ENCODE assay signal across 11 mouse cellular contexts in the genomic region with DNA sequence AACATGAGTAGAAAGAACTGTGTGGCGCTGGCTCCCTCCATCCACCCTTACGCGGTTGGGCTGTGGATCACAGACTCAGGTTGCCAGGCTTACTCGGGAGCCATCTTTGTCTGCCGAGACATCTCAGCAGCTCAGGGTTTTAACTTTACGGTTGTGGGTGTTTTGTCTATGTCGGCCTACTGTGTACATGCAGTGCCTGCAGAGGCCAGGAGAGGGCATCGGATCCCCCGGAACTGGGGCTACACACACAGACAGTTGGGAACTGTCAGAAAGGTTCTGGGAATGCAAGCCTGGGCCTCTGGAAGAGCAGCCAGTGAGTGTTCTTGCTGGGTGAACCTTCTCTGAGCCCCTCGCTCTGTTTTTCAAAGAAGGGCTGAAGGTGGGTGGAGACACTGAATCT. TPM values are rescaled to one million over a fixed set of nuclear protein-coding genes. Genes with fewer than 3 reads are reported as not detected.
DNase-seq lines count a peak whose midpoint lies in the region; ATAC-seq and TF ChIP-seq lines count a peak whose summit lies in the region.
"Had no signal": no experiment of that assay in that cellular context is flagged by ENCODE, and none has a peak within 500 bp of the region (broad histone marks: within the 10 kb centered on the region; RNA-seq: fewer than 3 reads in every experiment).

No protein-coding gene starts in this region.

- intact Hi-C loops in gastrocnemius, adult 2 months (cut with DNase I), result no loop called here

- no peak overlapping the region for H3K4me3 ChIP-seq in gastrocnemius, adult 2 months
- H3K4me3 ChIP-seq: forebrain, embryonic 10.5 days; liver, embryonic 15.5 days had no signal

- DNase-seq in gastrocnemius, adult 2 months, result no peak
- no peak for DNase-seq in gastrocnemius, adult 18-20 months (ENCODE audit: low spot score)
- peak; percentile 19 to 37 for DNase-seq in spleen, postnatal 14 days (ENCODE audit: low spot score in 2 of 2)
- DNase-seq in spleen, postnatal 36 days (ENCODE audit: low spot score in 2 of 2), result no peak
- peak; percentile 53 to 56 for DNase-seq in thymus, postnatal 36 days
- no peak for DNase-seq in heart, adult 8-10 months (ENCODE audit: low spot score)
- DNase-seq in frontal cortex, postnatal 14 days (ENCODE audit: low spot score in 2 of 2), result no peak
- DNase-seq: kidney, adult 9 months had no signal

- peak; percentile 51 for TF ChIP-seq CTCF in gastrocnemius, adult 2 months (IDR thresholded peaks at IDR 0.05)

- no peak overlapping the region for H3K27ac ChIP-seq in gastrocnemius, adult 2 months
- H3K27ac ChIP-seq: forebrain, embryonic 10.5 days; liver, embryonic 15.5 days had no signal

- peak; percentile 80 for ATAC-seq in erythroid progenitor cell, adult 5-6 weeks (replicated peaks; ENCODE audit: low FRiP score, poor library complexity, severe bottlenecking)

RNA-seq across cellular contexts. Expression of a gene that starts 9.9 kb away (rescaled TPM):
- 10 to 100 TPM; 49.0 to 59.5 TPM for total RNA-seq in gastrocnemius, adult 2 months (2021)
- 10 to 100 TPM; 48.1 to 49.6 TPM for total RNA-seq in gastrocnemius, adult 18-20 months (2021)
- 58.0 and 61.2 TPM in 2 replicates for total RNA-seq in erythroid progenitor cell, adult 5-6 weeks (2015; ENCODE audit: low replicate concordance)
- 73.0 and 87.4 TPM in 2 replicates for total RNA-seq in erythroid progenitor cell, adult 5-6 weeks (2017; ENCODE audit: low replicate concordance)
- total RNA-seq in heart, adult 8-10 months (2022), result 100 to 1,000 TPM in 2 of 4 experiments, 10 to 100 TPM in 2; 96.7 to 129 (median 109) TPM

RNA-seq across cellular contexts. Expression of a gene that starts 12.1 kb away (rescaled TPM):
- total RNA-seq in gastrocnemius, adult 2 months (2021), result under 1 TPM; 0.33 to 0.78 TPM
- total RNA-seq in gastrocnemius, adult 18-20 months (2021), result under 1 TPM; 0.36 to 0.57 TPM
- total RNA-seq in erythroid progenitor cell, adult 5-6 weeks (2015; ENCODE audit: low replicate concordance), result not detected in 2 replicates
- not detected in 2 replicates for total RNA-seq in erythroid progenitor cell, adult 5-6 weeks (2017; ENCODE audit: low replicate concordance)
- total RNA-seq in heart, adult 8-10 months (2022), result under 1 TPM; 0.63 to 0.84 (median 0.72) TPM

RNA-seq across cellular contexts. Expression of a gene that starts 31.7 kb away (rescaled TPM):
- total RNA-seq in gastrocnemius, adult 2 months (2021), result under 1 TPM in 1 of 2 experiments, not detected in 1; 0.08 TPM
- not detected for total RNA-seq in gastrocnemius, adult 18-20 months (2021)
- total RNA-seq in erythroid progenitor cell, adult 5-6 weeks (2015; ENCODE audit: low replicate concordance), result not detected in 2 replicates
- not detected in 2 replicates for total RNA-seq in erythroid progenitor cell, adult 5-6 weeks (2017; ENCODE audit: low replicate concordance)
- not detected for total RNA-seq in heart, adult 8-10 months (2022)

RNA-seq across cellular contexts. Expression of a gene that starts 43.5 kb away (rescaled TPM):
- total RNA-seq in gastrocnemius, adult 2 months (2021), result 1 to 10 TPM in 1 of 2 experiments, under 1 TPM in 1; 0.97 to 1.4 TPM
- 1 to 10 TPM in 1 of 2 experiments, under 1 TPM in 1; 0.57 to 1.4 TPM for total RNA-seq in gastrocnemius, adult 18-20 months (2021)
- total RNA-seq in erythroid progenitor cell, adult 5-6 weeks (2015; ENCODE audit: low replicate concordance), result 0.36 TPM in 1 of 2 replicates, not detected in the other
- total RNA-seq in erythroid progenitor cell, adult 5-6 weeks (2017; ENCODE audit: low replicate concordance), result not detected in 2 replicates
- total RNA-seq in heart, adult 8-10 months (2022), result under 1 TPM in 3 of 4 experiments, not detected in 1; 0.16 to 0.44 (median 0.26) TPM

RNA-seq across cellular contexts. Expression of a gene that starts 49.6 kb away (rescaled TPM):
- 10 to 100 TPM; 53.6 to 56.3 TPM for total RNA-seq in gastrocnemius, adult 2 months (2021)
- 10 to 100 TPM; 43.2 to 50.1 TPM for total RNA-seq in gastrocnemius, adult 18-20 months (2021)
- total RNA-seq in erythroid progenitor cell, adult 5-6 weeks (2015; ENCODE audit: low replicate concordance), result 29.2 and 52.4 TPM in 2 replicates
- total RNA-seq in erythroid progenitor cell, adult 5-6 weeks (2017; ENCODE audit: low replicate concordance), result 69.3 and 96.1 TPM in 2 replicates
- 10 to 100 TPM; 54.7 to 66.1 (median 59.8) TPM for total RNA-seq in heart, adult 8-10 months (2022)

Comparison
In these comparisons a context has a peak if more than half of its experiments do, and no peak if none do; other contexts are left out.
1. DNase-seq: peak in spleen, postnatal 14 days (2 of 2) and thymus, postnatal 36 days (2 of 2); none in gastrocnemius, adult 2 months (single experiment), gastrocnemius, adult 18-20 months (single experiment), spleen, postnatal 36 days (0 of 2), heart, adult 8-10 months (single experiment) and frontal cortex, postnatal 14 days (0 of 2).